Mouse (Mus musculus): ENCODE data around the gene Tns2.

DNA sequence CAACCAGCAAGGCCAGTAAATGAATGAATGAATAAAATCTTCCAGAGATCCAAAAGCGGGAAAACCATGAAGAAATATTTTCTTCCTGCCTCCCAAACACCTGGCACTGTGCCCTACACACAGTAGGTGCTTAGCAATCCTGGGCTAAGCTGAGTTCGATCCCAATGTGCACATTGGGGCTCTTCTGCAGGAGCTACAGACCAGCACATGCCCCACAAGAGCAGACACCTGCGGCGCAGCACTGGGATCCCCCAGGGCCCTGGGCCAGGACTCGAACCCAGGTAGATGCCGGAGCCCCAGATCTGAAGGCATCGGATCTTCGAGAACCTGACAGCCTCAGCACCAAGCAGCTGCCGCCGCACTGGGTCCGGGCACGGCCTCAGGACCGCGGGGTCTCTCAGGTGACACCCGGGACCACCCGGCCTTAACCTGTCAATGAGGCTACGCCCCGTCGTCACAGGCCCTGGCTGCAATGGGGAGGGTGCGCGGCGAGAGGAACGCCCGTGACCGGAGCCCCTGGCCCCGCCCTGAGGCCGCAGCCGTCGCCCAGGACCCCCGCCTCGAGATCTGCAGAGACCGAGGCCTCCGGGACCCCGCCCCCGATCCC is 35.4 kb downstream of the Tns2 start:
- TF ChIP-seq CTCF (IDR thresholded peaks at IDR 0.05) (no peak), EP300 (IDR thresholded peaks at IDR 0.05; ENCODE audit: insufficient read depth, low read depth, low read length) (no peak)
